Mouse (Mus musculus) cerebellum, adult 2 months (tissue): Measurements from ENCODE around the gene Cd63.

ENCODE experiments used
- CTCF ChIP-seq: fragments of 200-500 bp; IDR thresholded peaks from 2 replicates; pipeline ENCODE4 v1.5.1; 2011; ENCODE audit warnings: low read depth, mild to moderate bottlenecking, control low read depth, low read length, moderate library complexity, borderline replicate concordance; ENCODE audit not compliant: insufficient read depth
- POLR2A ChIP-seq: fragments of 200-500 bp; IDR thresholded peaks from 2 replicates; pipeline ENCODE4 v1.6.1; 2011; ENCODE audit warnings: low read length, control low read depth, borderline replicate concordance; ENCODE audit not compliant: insufficient read depth

DNA sequence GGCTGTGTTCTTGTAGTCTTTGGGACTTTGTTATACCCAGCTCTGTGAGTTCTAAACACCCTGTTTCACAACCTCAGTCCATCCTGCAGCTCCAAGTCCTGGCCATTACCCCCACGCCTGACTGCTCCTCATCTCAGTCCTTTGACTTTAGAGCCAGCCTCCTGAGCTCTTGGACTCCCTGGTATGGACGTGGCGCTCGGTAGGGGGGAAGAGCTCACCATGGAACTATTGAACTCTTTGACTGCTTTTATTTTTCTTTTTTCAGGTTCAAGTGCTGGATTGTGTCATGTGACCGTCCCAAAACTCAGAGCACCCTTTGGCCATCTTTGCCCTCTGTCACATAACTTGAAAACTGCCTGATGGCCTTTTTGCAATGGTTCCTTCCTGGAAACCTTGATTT, 18.7 kb upstream of the Cd63 start:
- TF ChIP-seq CTCF (no peak), POLR2A (no peak)
